Mouse (Mus musculus) thymus, postnatal 36 days (tissue): ENCODE data around the gene Mbd3l2.
A peak's percentile ranks its signal among the peaks of the same experiment; 100 is the strongest.
"Not testable (repeated sequence)": the region's sequence is repeated elsewhere in the genome, so short reads cannot be mapped to it uniquely, and the experiment has no call there.

Source experiments
- DNase-seq, 2 experiments: peaks; one replicate each; pipeline ENCODE4 v3.0.0; 2022; ENCODE audit warnings: mixed read lengths in 2 of 2

Mbd3l2 gene

GRCm38 (mm10) chr9:18430354-18430753, at the start of gene Mbd3l2:
TSS of gene Mbd3l2 (plus strand) at chr9:18430654.
- DNase-seq = no peak

- no peak for DNase-seq
Observed at GRCm38 (mm10) chr9:18385782-18386181, 44.7 kb upstream of the Mbd3l2 start.

GRCm38 (mm10) chr9:18399629-18400028, 30.8 kb upstream of the Mbd3l2 start:
- DNase-seq = no peak

- DNase-seq = not testable (repeated sequence)
Observed at GRCm38 (mm10) chr9:18402895-18403294, 27.6 kb upstream of the Mbd3l2 start, which contains the start of gene Naalad2. TSS of gene Naalad2 (minus strand) at chr9:18402995.

- no peak for DNase-seq
Observed at GRCm38 (mm10) chr9:18404118-18404517, 26.3 kb upstream of the Mbd3l2 start, which contains the start of gene Ubtfl1. TSS of gene Ubtfl1 (plus strand) at chr9:18404418.

- DNase-seq = not testable (repeated sequence)
Observed at GRCm38 (mm10) chr9:18412371-18412770, 18.1 kb upstream of the Mbd3l2 start.

- no peak for DNase-seq
Observed at GRCm38 (mm10) chr9:18431687-18432086, 1.2 kb downstream of the Mbd3l2 start.

GRCm38 (mm10) chr9:18456520-18456919, 26.1 kb downstream of the Mbd3l2 start:
- no peak for DNase-seq

GRCm38 (mm10) chr9:18467350-18467749, 36.9 kb downstream of the Mbd3l2 start:
- DNase-seq = no peak

GRCm38 (mm10) chr9:18468005-18468404, 37.6 kb downstream of the Mbd3l2 start:
- DNase-seq = no peak

GRCm38 (mm10) chr9:18473324-18474128, 43.1 kb downstream of the Mbd3l2 start:
- DNase-seq = peak; percentile 75 to 79

- DNase-seq = no peak
Observed at GRCm38 (mm10) chr9:18478168-18478567, 47.7 kb downstream of the Mbd3l2 start, which contains the start of the genes Zfp558 and Mbd3l1. TSS of gene Zfp558 (minus strand) at chr9:18478268. TSS of gene Mbd3l1 (plus strand) at chr9:18478359.
